ENCODE assay signal across 20 mouse cellular contexts in genomic region chr8:26349231-26349630, GRCm38 (mm10).
DNase-seq lines count a peak whose midpoint lies in the region; ATAC-seq lines count a peak whose summit lies in the region.
"Had no signal": no experiment of that assay in that cellular context is flagged by ENCODE, and none has a peak within 500 bp of the region (broad histone marks: within the 10 kb centered on the region; RNA-seq: fewer than 3 reads in every experiment).

No protein-coding gene starts in this region.

- ATAC-seq in cerebellum, adult (ENCODE audit: insufficient number of reproducible peaks, low FRiP score, low TSS enrichment): peak; percentile 54; the same call in 1 of the 2 replicates
- ATAC-seq: forebrain, postnatal 0 days; hindbrain, embryonic 16.5 days; intestine, embryonic 15.5 days; midbrain, embryonic 16.5 days had no signal

- DNase-seq in cerebellum, postnatal 4 days (ENCODE audit: low spot score in 2 of 2): no peak
- peak; percentile 29 for DNase-seq in cerebellum, adult 11 months
- DNase-seq in cerebellum, adult 9-10 months: peak; percentile 43
- DNase-seq in cerebellum, postnatal 36 days: peak; percentile 47 to 49
- no peak for DNase-seq in spleen, postnatal 14 days (ENCODE audit: low spot score in 2 of 2)
- no peak for DNase-seq in Muller cell, postnatal 12 days (ENCODE audit: inconsistent ontology term)
- DNase-seq: adrenal gland, adult 8-10 months; forebrain, postnatal 0 days; kidney, adult 9 months; kidney, postnatal 14 days; layer of hippocampus, adult 9-11 months; liver; right cerebral cortex, adult 18-20 months; spleen, adult 18-20 months; thymus, adult 2 months; thymus, postnatal 4 days had no signal

Comparison
In these comparisons a context has a peak if more than half of its experiments do, and no peak if none do; other contexts are left out.
1. DNase-seq: peak in cerebellum, adult 11 months (single experiment), cerebellum, adult 9-10 months (single experiment) and cerebellum, postnatal 36 days (2 of 2); none in cerebellum, postnatal 4 days (0 of 2), spleen, postnatal 14 days (0 of 2) and Muller cell, postnatal 12 days (single experiment).